In the genomic region with DNA sequence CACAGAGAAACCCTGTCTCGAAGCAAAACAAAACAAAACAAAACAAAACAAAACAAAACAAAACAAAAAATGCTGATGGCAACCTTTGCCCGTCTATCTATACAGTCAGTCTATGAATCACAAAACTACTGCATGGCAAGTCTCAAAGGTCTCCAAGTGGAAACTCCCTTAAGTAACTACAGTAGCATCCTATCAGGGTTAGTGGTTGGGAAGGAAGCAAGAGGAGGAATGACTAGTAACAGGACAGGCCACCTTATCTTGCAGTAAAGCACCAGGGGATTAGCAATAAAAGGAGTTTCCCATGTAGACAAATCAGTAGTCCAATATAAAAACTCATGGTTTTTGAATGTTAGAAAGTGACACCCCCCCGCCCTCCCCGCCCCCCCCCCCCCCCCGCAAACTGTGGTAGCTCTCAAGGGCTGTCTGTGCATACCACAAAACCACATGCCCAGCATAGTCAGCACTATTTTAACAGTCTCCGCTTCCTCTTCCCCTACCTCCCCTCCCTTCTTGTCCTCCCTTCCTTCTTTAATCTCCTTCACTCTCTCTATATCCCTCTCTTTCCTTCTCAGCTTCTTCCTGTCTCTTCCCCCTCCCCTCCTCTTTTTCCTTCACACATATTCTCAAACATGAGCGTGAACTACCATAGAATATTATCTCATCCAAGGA, we compare ENCODE assay signal across 18 mouse cellular contexts. TPM values are rescaled to one million over a fixed set of nuclear protein-coding genes. Genes with fewer than 3 reads are reported as not detected.
DNase-seq lines count a peak whose midpoint lies in the region; ATAC-seq and TF ChIP-seq lines count a peak whose summit lies in the region.
"Had no signal": no experiment of that assay in that cellular context is flagged by ENCODE, and none has a peak within 500 bp of the region (broad histone marks: within the 10 kb centered on the region; RNA-seq: fewer than 3 reads in every experiment).

No protein-coding gene starts in this region.

- H3K79me2 ChIP-seq in CH12.LX (replicated peaks; ENCODE audit: control insufficient read depth, extremely low read depth, insufficient read depth, poor library complexity, severe bottlenecking) (no peaks in the 10 kb centered on the region), myocyte (ENCODE audit: control insufficient read depth, insufficient read depth) (no peaks in the 10 kb centered on the region)

- TF ChIP-seq CTCF in CH12.LX (conservative IDR thresholded peaks at IDR 0.05 in 1 of 2, IDR thresholded peaks at IDR 0.05 in 1 of 2; ENCODE audit: low read depth in 2 of 2, low read length in 2 of 2): no peak

- H3K9ac ChIP-seq in CH12.LX (ENCODE audit: insufficient read depth, low read depth): no peak overlapping the region
- H3K9ac ChIP-seq: embryonic facial prominence, embryonic 12.5 days; forebrain, embryonic 15.5 days; heart, embryonic 15.5 days; hindbrain, embryonic 15.5 days had no signal

- TF ChIP-seq EP300 in CH12.LX (IDR thresholded peaks at IDR 0.05; ENCODE audit: low read length): no peak

- peak; percentile 31 for DNase-seq in CH12.LX (ENCODE audit: extremely low read depth)
- no peak for DNase-seq in neural tube, embryonic 10.5 days (ENCODE audit: extremely low spot score, low spot score)
- no peak for DNase-seq in right cerebral cortex, postnatal 25 days
- no peak for DNase-seq in right cerebral cortex, postnatal 10 days (ENCODE audit: low spot score in 2 of 2)
- DNase-seq: cerebellum, adult 8-10 months; heart, adult 2 months; heart, postnatal 14 days had no signal

- H3K4me3 ChIP-seq in CH12.LX (replicated peaks in 1 of 3; ENCODE audit: low read depth in 2 of 3, low read length in 2 of 3, poor library complexity in 1 of 3) (no peak overlapping the region), myocyte (no peak overlapping the region)
- H3K4me3 ChIP-seq: embryonic facial prominence, embryonic 12.5 days; forebrain, embryonic 15.5 days; heart, adult 2 months; heart, embryonic 15.5 days; hindbrain, embryonic 15.5 days had no signal

- no peak for TF ChIP-seq RAD21 in CH12.LX (IDR thresholded peaks at IDR 0.05; ENCODE audit: low read depth, low read length)

- H3ac ChIP-seq in myocyte (ENCODE audit: control insufficient read depth, insufficient read length): no peak overlapping the region

- ATAC-seq in hematopoietic stem cell, adult 5-6 weeks (replicated peaks in 1 of 2; ENCODE audit: insufficient read depth in 1 of 2, low FRiP score in 2 of 2, low TSS enrichment in 1 of 2, low read depth in 1 of 2, poor library complexity in 2 of 2, severe bottlenecking in 2 of 2): peak; percentile 87 to 98
- ATAC-seq: forebrain, embryonic 15.5 days had no signal

- dilution Hi-C loops in CH12.LX (cut with MboI; ENCODE audit: extremely low pct_ligation_motif_present, extremely low pct_unique_long_range_greater_than_20kb, low sequenced_read_pairs): no loop called here

- H3K4me2 ChIP-seq in CH12.LX (ENCODE audit: insufficient read depth, low read depth, poor library complexity, severe bottlenecking) (peak overlapping the region; percentile 29; the same call in 1 of the 2 replicates), myocyte (ENCODE audit: low read depth) (peak overlapping the region; percentile 71)
- H3K4me2 ChIP-seq: embryonic facial prominence, embryonic 12.5 days; forebrain, embryonic 15.5 days; heart, embryonic 11.5 days; heart, embryonic 15.5 days; hindbrain, embryonic 15.5 days had no signal

- H3K9me3 ChIP-seq in CH12.LX (replicated peaks; ENCODE audit: low read length): no peaks in the 10 kb centered on the region
- H3K9me3 ChIP-seq: embryonic facial prominence, embryonic 12.5 days; forebrain, embryonic 15.5 days; heart, embryonic 15.5 days; hindbrain, embryonic 15.5 days had no signal

- peaks cover 0 to 10% of the 10 kb centered on the region in 2 experiments; a peak in 2 of 4 replicates for H3K4me1 ChIP-seq in CH12.LX (ENCODE audit: control insufficient read depth in 1 of 2, insufficient read depth in 2 of 2)
- H3K4me1 ChIP-seq: embryonic facial prominence, embryonic 12.5 days; forebrain, embryonic 15.5 days; heart, embryonic 15.5 days; hindbrain, embryonic 15.5 days had no signal

- no peak overlapping the region for H3K27ac ChIP-seq in CH12.LX (ENCODE audit: insufficient read depth, low read depth)
- H3K27ac ChIP-seq: embryonic facial prominence, embryonic 12.5 days; forebrain, embryonic 15.5 days; heart, adult 2 months; heart, embryonic 15.5 days; hindbrain, embryonic 15.5 days had no signal

- no peaks in the 10 kb centered on the region for H3K36me3 ChIP-seq in CH12.LX (replicated peaks in 1 of 2; ENCODE audit: control insufficient read depth in 1 of 2, insufficient read depth in 1 of 2, low read length in 1 of 2)
- H3K36me3 ChIP-seq in myocyte (ENCODE audit: control insufficient read depth, insufficient read depth): no peaks in the 10 kb centered on the region
- H3K36me3 ChIP-seq: embryonic facial prominence, embryonic 12.5 days; forebrain, embryonic 15.5 days; heart, embryonic 15.5 days; hindbrain, embryonic 15.5 days had no signal

- TF ChIP-seq POLR2A in CH12.LX (IDR thresholded peaks at IDR 0.05; ENCODE audit: low read depth, low read length) (no peak), myocyte (IDR thresholded peaks at IDR 0.05; ENCODE audit: insufficient read length, low read depth) (no peak)

- in situ Hi-C loops in CH12.LX (cut with MboI; ENCODE audit: low pct_ligation_motif_present, low pct_unique_long_range_greater_than_20kb, low sequenced_read_pairs): no loop called here

- H3K27me3 ChIP-seq in CH12.LX (replicated peaks) (no peaks in the 10 kb centered on the region), myocyte (ENCODE audit: control insufficient read depth, insufficient read depth, insufficient read length) (no peaks in the 10 kb centered on the region)
- H3K27me3 ChIP-seq: embryonic facial prominence, embryonic 12.5 days; forebrain, embryonic 15.5 days; heart, embryonic 15.5 days; hindbrain, embryonic 15.5 days had no signal

TF ChIP-seq in CH12.LX, 34 proteins besides CTCF, POLR2A, EP300 and RAD21:
- TF ChIP-seq ELF1 (IDR thresholded peaks at IDR 0.05; ENCODE audit: low read depth, low read length) (no peak), MAZ (IDR thresholded peaks at IDR 0.05; ENCODE audit: low read depth, low read length) (no peak), MAFK (IDR thresholded peaks at IDR 0.05; ENCODE audit: insufficient replicate concordance, low read length) (peak; percentile 50; the same call in 1 of the 2 replicates)
TF ChIP-seq in CH12.LX: peak in this region for 1.

TF ChIP-seq in myocyte, 11 proteins besides CTCF, POLR2A, EP300 and RAD21:
- TF ChIP-seq SRF (IDR thresholded peaks at IDR 0.05; ENCODE audit: control insufficient read depth, insufficient read length, low read depth): no peak
- no peak for TF ChIP-seq E2F4 (IDR thresholded peaks at IDR 0.05; ENCODE audit: insufficient read depth)
- TF ChIP-seq CEBPB (IDR thresholded peaks at IDR 0.05; ENCODE audit: insufficient read depth, poor library complexity, severe bottlenecking): no peak
- no peak for TF ChIP-seq REST (IDR thresholded peaks at IDR 0.05; ENCODE audit: insufficient read depth, insufficient read length)
- no peak for TF ChIP-seq MAX (IDR thresholded peaks at IDR 0.05; ENCODE audit: low read depth)
- no peak for TF ChIP-seq TCF12 (IDR thresholded peaks at IDR 0.05; ENCODE audit: insufficient read depth, poor library complexity, severe bottlenecking)
- no peak for TF ChIP-seq MYOD1 (IDR thresholded peaks at IDR 0.05; ENCODE audit: control insufficient read depth in 1 of 3, insufficient read length in 2 of 3, low read depth in 2 of 3)
- no peak for TF ChIP-seq TCF3 (IDR thresholded peaks at IDR 0.05; ENCODE audit: insufficient read length, low read depth)
- TF ChIP-seq MYOG (IDR thresholded peaks at IDR 0.05; ENCODE audit: control insufficient read depth in 1 of 3, insufficient read depth in 1 of 3, insufficient read length in 2 of 3, low read depth in 2 of 3): no peak

RNA-seq across cellular contexts. Expression of a gene that starts 26.8 kb away (rescaled TPM):
- 0.08 TPM in 2 replicates for total RNA-seq in CH12.LX (2012; rRNA removed)
- 0.40 and 0.45 TPM in 2 replicates for total RNA-seq in CH12.LX (2014; rRNA removed)
- polyA plus RNA-seq in CH12.LX (2012; ENCODE audit: insufficient read length, low read depth): 0.41 and 0.60 TPM in 2 replicates
- total RNA-seq in hematopoietic stem cell, adult 5-6 weeks (2017): 0.44 TPM in 1 of 2 replicates, not detected in the other
- polyA plus RNA-seq in myocyte (2012; fragmentation: generic; extraction: Trizol): 0.16 TPM
- total RNA-seq: gastrocnemius, adult 8-10 months; gastrocnemius, postnatal 4 days had no signal
- polyA plus RNA-seq: adrenal gland, adult 2 months; C2C12; forebrain, embryonic 15.5 days; heart, adult 2 months had no signal
